Mouse (Mus musculus): ENCODE results near the gene Pum2.
"Not testable (repeated sequence)": the region's sequence is repeated elsewhere in the genome, so short reads cannot be mapped to it uniquely, and the experiment has no call there.

The Pum2 gene

GRCm38 (mm10) chr12:8673974-8674306 is at the start of gene Pum2:
Gene Pum2, plus strand, starts transcription at chr12:8674134.
- DNase-seq (ENCODE audit: low spot score) = peak; percentile 88

GRCm38 (mm10) chr12:8629537-8629936 is 44.4 kb upstream of the Pum2 start:
- no peak for DNase-seq (ENCODE audit: low spot score)

DNA sequence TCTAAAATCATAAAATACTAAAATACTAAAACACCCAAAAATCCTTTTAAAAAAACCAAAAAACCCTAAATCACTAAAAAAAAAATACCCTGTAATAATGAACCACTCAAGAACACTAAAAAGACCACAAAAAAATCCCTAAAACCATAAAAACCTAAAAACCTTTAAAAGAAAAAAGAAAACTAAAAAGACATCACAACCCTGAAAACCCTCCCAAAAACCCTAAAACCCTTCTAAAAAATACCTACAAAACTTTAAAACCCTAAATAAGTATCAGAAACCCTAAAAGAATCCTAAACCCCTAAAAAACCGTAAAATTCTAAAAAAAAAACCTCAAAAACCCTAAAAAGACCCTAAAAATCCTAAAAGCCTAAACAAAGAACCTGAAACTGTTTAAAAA is 42.2 kb upstream of the Pum2 start:
- DNase-seq (ENCODE audit: low spot score) = no peak

DNA sequence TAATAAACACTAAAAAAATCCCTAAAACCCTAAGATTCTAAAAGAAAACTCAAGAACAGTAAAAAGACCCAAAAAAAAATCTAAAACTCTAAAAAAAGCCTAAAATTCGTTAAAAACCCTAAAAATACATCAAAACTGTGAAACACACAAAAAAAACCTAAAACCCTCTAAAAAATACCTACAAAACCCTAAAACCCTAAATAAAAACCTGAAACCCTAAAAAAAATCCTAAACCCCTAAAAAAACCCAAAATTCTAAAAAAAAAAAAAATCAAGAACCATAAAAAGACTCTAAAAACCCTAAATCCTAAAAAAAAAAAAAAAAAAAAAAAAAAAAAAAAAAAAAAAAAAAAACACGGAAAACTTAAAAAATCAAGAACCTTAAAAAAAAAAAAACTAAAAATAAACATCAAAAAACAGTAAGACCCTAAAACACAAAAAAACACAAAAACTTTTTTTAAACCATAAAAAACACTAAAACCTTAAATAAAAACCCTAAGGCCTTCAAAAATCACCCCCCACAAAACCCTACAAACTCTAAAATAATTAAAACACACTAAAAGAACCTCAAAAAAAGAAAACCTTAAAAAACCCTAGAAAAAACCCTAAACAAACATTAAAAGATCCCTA is 41.1 kb upstream of the Pum2 start:
- no peak for DNase-seq (ENCODE audit: low spot score)

DNA sequence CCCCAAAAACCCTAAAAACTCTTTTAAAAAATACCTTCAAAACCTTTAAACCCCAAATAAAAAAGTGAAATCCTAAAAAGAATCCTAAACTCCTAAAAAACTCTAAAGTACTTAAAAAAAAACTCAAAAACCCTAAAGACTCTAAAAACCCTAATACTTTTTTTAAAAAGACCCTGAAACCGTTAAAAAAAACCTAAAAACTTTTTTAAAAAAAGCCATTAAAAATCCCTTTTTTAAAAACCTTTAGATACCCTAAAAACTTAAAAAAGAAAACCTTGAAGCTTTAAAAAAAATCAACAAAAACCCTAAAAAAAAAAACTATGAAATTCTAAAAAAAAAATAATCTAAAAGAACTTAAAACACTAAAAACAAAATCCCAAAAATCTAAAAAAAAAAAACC is 39.6 kb upstream of the Pum2 start:
- DNase-seq (ENCODE audit: low spot score) = no peak

DNA sequence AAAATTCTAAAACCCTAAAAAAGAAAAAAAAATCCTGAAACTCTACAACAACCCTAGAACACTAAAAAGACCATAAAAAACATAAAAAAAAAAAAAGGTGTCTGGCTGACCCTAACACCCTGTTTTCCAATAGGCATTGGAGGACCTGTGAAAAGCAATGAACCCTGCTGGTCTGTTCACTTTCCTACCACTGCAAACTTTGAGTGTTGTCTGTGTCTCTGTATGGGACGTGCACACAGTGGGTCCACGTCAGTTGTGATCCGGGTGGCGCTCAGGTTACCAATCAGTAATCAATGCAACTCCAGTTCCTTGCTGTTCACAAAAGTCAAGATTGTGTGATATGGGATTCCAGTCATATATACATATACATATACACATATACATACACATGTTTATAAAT is 38.4 kb upstream of the Pum2 start:
- DNase-seq (ENCODE audit: low spot score) = no peak

- no peak for DNase-seq (ENCODE audit: low spot score)
Measured at GRCm38 (mm10) chr12:8636945-8637344, 37.0 kb upstream of the Pum2 start.

DNA sequence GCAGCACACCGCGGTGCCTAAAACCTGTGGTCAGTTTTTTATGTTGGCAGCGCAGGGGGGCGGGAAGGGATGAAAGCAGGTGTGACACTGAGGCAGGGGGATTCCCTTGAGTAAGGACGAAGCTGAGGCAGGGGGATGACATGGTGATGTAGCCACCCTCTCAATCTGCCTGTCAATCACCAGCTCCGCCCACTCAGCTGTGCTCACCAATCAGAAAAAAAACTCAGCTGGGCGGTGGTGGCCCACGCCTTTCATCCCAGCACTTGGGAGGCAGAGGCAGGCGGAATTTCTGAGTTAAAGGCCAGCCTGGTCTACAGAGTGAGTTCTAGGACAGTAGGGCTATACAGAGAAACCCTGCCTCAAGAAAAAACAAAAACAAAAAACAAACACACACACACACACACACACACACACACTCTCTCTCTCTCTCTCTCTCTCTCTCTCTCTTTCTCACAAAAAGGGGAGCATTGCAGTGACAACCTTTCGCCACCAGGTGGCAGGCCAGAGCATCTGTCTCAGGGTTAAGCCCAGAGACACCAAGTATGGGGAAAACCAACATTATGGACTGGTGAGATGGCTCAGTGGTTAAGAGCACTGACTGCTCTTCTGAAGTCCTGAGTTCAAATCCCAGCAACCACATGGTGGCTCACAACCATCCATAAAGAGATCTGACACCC is 35.4 kb upstream of the Pum2 start:
- peak; percentile 73 for DNase-seq (ENCODE audit: low spot score)

DNA sequence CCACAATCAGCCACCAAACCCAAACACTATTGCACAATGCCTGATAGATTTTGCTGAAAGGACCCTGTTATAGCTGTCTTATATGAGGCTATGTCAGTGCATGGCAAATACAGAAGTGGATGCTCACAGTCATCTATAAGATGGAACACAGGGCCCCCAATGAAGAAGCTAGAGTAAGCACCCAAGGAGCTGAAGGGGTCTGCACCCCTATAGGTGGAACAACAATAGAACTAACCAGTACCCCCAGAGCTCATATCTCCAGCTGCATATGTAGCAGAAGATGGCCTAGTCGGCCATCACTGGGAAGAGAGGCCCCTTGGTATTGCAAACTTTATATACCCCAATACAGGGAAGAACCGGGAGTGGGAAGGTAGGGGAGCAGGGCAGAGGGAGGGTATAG is 33.7 kb upstream of the Pum2 start:
- DNase-seq (ENCODE audit: low spot score) = not testable (repeated sequence)

GRCm38 (mm10) chr12:8640711-8641424 is 33.1 kb upstream of the Pum2 start:
- peak; percentile 98 for DNase-seq (ENCODE audit: low spot score)

- DNase-seq (ENCODE audit: low spot score) = no peak
Measured at GRCm38 (mm10) chr12:8641425-8641735, 32.6 kb upstream of the Pum2 start.

GRCm38 (mm10) chr12:8648211-8648610 is 25.7 kb upstream of the Pum2 start:
- DNase-seq (ENCODE audit: low spot score) = not testable (repeated sequence)

DNA sequence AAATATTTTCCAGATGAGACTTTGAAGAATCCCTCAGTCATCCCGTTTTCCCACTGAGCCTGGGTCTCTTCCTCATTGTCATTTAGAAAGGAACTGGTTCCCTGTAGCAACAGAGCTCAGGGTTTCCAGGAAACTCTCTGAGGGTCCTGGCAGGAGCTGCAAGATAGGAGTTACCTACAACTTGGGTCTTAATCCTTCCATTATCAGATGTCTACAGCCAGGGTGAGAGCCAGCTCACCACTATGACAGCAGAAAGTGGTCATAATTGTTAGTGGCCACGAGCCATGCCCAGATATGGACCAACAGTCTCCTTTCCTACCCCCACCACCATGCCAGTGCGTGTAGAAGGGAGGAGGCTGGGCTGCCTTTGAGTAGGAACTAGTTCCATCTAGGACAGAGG is 23.9 kb upstream of the Pum2 start:
- DNase-seq (ENCODE audit: low spot score) = not testable (repeated sequence)

GRCm38 (mm10) chr12:8656596-8656995 is 17.3 kb upstream of the Pum2 start:
- no peak for DNase-seq (ENCODE audit: low spot score)

DNA sequence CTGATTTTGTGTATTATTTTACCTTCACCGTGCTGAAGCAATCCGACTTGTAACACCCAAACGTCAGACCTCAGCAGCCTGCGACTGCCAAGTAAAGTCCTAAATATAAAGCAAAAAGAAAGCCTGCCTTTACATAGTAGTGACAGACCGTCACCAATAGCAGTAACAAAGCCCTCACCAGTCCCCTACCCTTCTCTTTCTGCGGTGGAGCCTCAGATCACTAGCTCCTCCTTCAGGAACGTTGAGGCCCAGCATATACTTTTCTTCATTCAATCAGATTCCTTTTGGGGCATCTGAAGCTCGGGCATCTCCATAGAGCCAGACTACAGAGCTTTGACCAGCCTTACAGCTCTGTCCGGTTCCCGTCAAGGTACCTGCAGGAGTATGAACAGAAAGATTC is 16.8 kb upstream of the Pum2 start:
- no peak for DNase-seq (ENCODE audit: low spot score)

GRCm38 (mm10) chr12:8657629-8658366 is 16.1 kb upstream of the Pum2 start:
- DNase-seq (ENCODE audit: low spot score) = no peak

GRCm38 (mm10) chr12:8659406-8660279 is 14.3 kb upstream of the Pum2 start:
- no peak for DNase-seq (ENCODE audit: low spot score)

DNA sequence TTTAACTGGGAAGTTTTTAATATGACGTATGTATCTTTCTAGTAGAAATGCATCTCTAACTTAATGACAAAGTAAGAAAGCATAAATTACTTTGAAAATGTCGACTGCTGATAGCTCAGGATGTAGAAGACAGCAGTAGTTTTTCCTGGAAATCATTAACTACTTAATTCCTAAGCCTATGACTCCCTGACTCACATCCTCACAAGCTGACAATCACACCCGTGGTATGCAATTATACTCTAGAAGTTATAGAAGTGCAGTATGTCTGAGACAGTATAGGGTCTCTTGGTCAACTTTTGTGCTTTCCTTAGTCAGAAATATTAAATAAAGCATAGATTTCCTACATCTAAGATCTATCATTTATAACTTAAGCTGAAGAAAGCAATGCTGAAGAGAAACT is 12.2 kb upstream of the Pum2 start:
- no peak for DNase-seq (ENCODE audit: low spot score)

GRCm38 (mm10) chr12:8662175-8662574 is 11.8 kb upstream of the Pum2 start:
- no peak for DNase-seq (ENCODE audit: low spot score)

DNA sequence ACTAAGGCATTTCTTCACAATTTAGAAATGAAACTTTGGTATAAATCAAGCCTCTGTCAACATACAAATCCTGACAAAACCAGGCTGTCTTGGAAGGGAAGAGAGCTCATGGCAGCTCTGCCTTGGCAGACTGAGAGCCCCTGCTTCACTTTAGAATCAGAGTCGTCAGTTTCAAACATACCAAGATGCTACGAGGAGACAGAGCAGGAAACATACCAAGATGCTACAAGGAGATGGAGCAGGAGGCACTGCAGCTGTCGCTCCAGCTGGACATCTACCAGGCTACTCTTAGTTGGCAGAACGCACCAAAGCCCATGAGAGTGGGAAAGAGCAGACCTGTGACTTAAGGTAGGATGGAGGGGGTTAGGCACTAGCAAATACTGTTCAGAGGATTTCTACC is 11.2 kb upstream of the Pum2 start:
- no peak for DNase-seq (ENCODE audit: low spot score)

- DNase-seq (ENCODE audit: low spot score) = no peak
Measured at GRCm38 (mm10) chr12:8667473-8668255, 6.3 kb upstream of the Pum2 start.

Measured in ovary, postnatal 14 days (tissue).